Mouse (Mus musculus): Measurements from ENCODE around the gene Abhd17c.
"Not testable (repeated sequence)": the region's sequence is repeated elsewhere in the genome, so short reads cannot be mapped to it uniquely, and the experiment has no call there.

Gene Abhd17c

GRCm38 (mm10) chr7:84151001-84151959 lies at the start of gene Abhd17c:
Gene Abhd17c (minus strand): TSS chr7:84151893.
- DNase-seq: peak; percentile 68 to 82

- DNase-seq: no peak
Observed at GRCm38 (mm10) chr7:84197208-84197860, 45.6 kb upstream of the Abhd17c start.

GRCm38 (mm10) chr7:84196221-84196620 lies 44.5 kb upstream of the Abhd17c start:
- no peak for DNase-seq

GRCm38 (mm10) chr7:84192256-84192655 lies 40.6 kb upstream of the Abhd17c start:
- DNase-seq: no peak

GRCm38 (mm10) chr7:84191476-84191875 lies 39.8 kb upstream of the Abhd17c start:
- no peak for DNase-seq

- DNase-seq: no peak
Observed at GRCm38 (mm10) chr7:84188196-84188595, 36.5 kb upstream of the Abhd17c start.

- DNase-seq: no peak
Observed at GRCm38 (mm10) chr7:84185196-84185595, 33.5 kb upstream of the Abhd17c start.

GRCm38 (mm10) chr7:84184703-84185102 lies 33.0 kb upstream of the Abhd17c start:
- DNase-seq: no peak

GRCm38 (mm10) chr7:84178809-84179208 lies 27.1 kb upstream of the Abhd17c start:
- not testable (repeated sequence) for DNase-seq

GRCm38 (mm10) chr7:84174655-84175448 lies 23.2 kb upstream of the Abhd17c start:
- no peak for DNase-seq

- no peak for DNase-seq
Observed at GRCm38 (mm10) chr7:84173394-84173793, 21.7 kb upstream of the Abhd17c start.

- DNase-seq: peak; percentile 54 to 74
Observed at GRCm38 (mm10) chr7:84171177-84171787, 19.6 kb upstream of the Abhd17c start.

GRCm38 (mm10) chr7:84168355-84168754 lies 16.7 kb upstream of the Abhd17c start:
- DNase-seq: no peak

GRCm38 (mm10) chr7:84166721-84167419 lies 15.2 kb upstream of the Abhd17c start:
- no peak for DNase-seq

GRCm38 (mm10) chr7:84166007-84166406 lies 14.3 kb upstream of the Abhd17c start:
- no peak for DNase-seq

- no peak for DNase-seq
Observed at GRCm38 (mm10) chr7:84165288-84165687, 13.6 kb upstream of the Abhd17c start.

- DNase-seq: no peak
Observed at GRCm38 (mm10) chr7:84164880-84165279, 13.2 kb upstream of the Abhd17c start.

GRCm38 (mm10) chr7:84164419-84164818 lies 12.7 kb upstream of the Abhd17c start:
- no peak for DNase-seq

GRCm38 (mm10) chr7:84163585-84163984 lies 11.9 kb upstream of the Abhd17c start:
- DNase-seq: no peak

GRCm38 (mm10) chr7:84159414-84159813 lies 7.7 kb upstream of the Abhd17c start:
- no peak for DNase-seq

- DNase-seq: no peak
Observed at GRCm38 (mm10) chr7:84153821-84154220, 2.1 kb upstream of the Abhd17c start.

- DNase-seq: no peak
Observed at GRCm38 (mm10) chr7:84152821-84153220, 1.1 kb upstream of the Abhd17c start.

All from kidney, postnatal 4 days (tissue).